Mouse (Mus musculus) kidney, postnatal 36 days (tissue): ENCODE measurements at regions not wholly inside any gene's neighbourhood (a gene's known extent, or its start where the extent isn't known, plus 50 kb on each side); places are given as distances from the start of the nearest gene placed in this dataset.

Source experiments
- DNase-seq, 2 experiments: peaks; one replicate each; pipeline ENCODE4 v3.0.0; 2021 to 2022; ENCODE audit warnings: mixed read lengths in 2 of 2

DNA sequence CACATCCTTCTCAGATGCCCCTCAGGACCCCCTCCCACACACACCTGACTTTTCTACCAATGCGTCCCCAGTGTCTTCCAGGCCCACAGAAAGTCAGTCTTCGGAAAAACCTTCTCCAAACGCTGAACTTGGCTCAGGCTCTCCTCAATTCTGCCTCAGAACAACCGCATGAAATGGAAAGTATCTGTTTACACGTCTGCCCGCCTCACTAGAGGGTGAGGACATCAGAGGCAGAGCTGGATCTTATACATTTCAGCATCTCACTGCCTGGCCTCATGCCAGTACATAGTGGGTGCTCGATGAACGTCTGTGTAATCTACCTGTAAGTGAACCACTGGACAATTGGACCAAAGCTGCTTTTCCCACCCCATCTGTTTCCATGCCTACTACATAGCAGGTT is 189.1 kb upstream of the 4930412O13Rik start:
- DNase-seq = no peak

DNA sequence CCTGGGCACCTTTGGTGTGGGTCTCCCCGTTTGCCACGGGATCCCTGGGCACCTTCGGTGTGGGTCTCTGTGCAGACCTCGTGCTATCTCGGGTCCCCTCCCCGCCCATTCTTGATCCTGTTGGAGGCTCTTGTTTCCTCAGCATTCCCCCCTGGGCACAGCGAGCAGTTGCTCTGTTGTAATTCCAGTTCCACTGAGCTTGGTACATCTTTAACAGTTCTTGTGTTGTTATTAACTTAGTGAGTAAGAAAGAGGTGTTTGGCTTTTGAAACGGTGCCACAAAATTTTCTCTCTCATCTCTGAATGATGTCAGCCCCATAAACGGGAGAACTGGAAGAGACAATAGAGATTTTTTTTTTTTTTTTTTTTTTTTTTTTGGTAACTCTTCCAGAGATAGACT is 187.7 kb upstream of the 4930412O13Rik start:
- no peak for DNase-seq

DNA sequence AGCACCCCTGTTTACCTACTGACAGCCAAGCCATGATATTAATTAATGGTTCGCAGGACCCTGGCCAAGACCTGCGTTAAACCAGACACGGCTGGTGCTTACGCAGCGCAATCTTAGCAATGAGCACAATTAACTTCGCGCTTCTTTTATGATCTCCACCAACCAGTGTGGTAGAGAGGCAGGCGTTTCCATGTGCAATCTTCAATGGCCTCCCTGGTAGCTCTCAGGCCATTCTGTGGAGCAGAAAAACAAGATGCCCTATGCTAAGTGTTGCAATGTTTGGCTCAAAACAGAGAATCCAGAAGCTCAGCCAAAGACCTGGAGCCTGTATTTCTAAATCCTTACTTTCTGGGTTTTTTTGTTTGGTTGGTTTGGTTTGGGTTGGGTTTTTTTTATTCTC is 186.9 kb upstream of the 4930412O13Rik start:
- no peak for DNase-seq

DNA sequence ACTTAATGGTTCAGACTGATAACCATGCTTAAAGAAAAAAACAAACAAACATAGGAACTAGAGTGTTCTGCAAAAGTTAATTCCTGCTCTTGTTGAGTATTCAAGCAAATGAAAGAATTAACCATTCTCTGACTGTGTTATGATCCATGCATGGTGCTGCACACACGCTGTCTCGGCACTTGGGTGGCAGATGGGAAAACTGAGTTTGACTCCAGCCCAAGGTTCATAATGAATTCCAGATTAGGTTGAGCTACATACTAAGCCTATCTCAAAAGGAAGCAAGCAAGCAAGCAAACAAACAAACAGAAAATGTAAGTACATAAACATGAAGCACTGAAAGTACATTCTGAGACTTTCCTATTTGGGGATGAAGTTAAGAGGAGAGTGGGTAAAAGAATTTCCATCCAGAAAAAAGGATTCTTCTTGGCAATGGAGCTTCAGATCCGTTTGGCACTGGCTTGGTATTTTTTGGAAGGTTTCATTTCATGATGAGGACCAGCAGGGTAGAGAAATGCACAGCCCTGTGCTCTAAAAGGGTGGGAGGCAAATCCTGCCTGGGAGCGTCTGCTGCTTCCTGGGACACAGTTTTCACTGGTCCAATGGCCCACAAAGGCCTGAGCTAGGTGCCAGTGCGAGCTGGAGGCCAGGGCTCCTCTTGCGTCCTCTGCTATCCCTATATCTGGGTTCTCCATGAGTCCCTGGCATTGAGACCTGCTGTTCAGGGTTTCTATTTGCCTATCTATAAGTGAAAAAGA is 183.3 kb upstream of the 4930412O13Rik start:
- DNase-seq = no peak

DNA sequence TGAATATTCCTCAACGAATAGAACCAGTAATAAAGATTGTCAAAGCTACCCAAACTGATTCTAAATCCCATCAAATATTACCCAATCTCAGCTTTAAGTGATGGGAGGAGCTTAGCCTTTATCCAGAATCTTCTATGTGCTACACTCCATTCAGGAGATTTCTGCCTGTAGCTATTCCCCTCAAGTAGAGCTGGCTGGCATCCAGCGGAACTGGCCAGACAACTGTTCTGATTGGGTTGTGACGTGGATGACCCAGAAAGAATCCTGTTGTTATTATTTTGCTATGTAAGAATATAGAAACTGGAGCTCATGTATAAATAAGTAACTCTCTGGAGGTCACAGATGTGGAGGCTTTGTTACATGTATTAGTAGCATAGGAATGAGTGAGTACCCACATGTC is 176.8 kb upstream of the 4930412O13Rik start:
- DNase-seq = no peak

DNA sequence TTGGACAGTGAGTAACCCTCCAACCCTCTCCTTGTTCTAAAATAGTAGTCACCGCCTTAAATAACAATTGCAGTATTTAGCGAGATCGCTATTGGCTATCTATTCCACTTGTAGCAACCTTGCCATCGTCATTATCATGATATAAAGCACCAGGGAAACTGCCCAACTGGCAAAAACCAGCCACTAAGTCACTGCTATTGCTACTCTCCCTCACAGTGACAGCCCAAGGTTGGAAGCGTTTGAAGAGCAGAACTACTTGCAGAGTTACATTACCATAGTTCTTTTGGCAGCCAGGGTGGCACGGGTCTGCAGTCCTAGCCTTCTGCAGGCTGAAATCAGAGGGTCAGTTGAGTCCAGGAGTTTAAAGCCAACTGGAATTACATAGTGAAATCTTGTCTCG is 171.6 kb upstream of the 4930412O13Rik start:
- DNase-seq = no peak

DNA sequence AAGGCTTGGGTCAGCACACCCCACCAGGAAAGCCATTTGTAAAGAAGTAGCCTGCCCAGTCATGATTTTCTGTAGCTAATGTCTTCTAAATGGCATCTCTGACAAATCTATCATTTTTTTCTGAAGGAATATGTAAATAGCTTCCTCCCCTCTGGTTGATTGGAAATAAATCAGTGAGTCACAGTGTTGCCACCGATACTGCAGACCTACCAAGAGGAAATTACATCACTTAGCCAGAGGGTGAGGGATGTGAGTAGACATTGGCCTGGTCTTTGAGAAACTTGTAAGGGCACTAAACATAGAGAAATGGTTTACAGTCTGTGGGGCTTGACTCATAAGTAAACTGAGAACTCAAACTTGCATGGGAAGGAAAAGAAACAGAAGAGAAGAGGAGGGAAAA is 163.1 kb upstream of the 4930412O13Rik start:
- no peak for DNase-seq

DNA sequence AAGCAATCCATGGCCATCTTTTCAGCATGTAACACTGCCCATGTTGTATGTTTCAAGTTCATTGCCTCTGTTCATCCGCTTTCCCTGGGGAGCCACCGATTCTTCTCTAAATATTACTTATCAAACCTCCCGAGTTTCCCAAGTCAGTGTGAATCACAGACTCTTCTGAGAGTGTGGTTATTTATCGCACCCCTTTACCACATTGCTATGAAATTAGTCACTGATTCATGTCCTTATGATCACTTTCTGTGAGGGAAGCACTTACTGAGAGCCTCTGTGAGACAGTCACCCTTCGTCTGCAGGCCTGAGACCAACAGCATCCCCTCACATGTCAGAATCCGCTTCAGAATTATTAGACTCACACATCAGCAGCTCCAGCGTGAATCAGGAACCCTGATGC is 147.8 kb upstream of the 4930412O13Rik start:
- DNase-seq = no peak

DNA sequence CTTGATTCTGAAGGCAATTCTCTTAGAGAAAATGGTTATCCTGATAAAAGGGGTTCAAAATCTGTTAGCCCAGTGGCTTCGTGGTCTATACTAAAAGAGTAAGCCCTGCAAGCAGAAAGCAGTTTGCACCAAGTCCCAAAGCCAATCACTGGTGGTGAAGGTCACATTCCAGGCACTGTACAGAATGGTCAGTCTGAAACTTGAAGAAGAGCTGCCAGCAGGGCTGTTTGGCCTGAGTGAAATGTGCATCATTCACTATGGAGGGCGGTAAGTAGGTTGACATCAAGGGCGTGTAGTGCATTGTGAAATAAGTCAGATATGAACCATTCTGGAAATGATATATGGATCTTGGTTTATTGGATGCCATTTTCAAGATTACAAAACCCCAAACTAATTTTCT is 136.9 kb upstream of the 4930412O13Rik start:
- no peak for DNase-seq

DNA sequence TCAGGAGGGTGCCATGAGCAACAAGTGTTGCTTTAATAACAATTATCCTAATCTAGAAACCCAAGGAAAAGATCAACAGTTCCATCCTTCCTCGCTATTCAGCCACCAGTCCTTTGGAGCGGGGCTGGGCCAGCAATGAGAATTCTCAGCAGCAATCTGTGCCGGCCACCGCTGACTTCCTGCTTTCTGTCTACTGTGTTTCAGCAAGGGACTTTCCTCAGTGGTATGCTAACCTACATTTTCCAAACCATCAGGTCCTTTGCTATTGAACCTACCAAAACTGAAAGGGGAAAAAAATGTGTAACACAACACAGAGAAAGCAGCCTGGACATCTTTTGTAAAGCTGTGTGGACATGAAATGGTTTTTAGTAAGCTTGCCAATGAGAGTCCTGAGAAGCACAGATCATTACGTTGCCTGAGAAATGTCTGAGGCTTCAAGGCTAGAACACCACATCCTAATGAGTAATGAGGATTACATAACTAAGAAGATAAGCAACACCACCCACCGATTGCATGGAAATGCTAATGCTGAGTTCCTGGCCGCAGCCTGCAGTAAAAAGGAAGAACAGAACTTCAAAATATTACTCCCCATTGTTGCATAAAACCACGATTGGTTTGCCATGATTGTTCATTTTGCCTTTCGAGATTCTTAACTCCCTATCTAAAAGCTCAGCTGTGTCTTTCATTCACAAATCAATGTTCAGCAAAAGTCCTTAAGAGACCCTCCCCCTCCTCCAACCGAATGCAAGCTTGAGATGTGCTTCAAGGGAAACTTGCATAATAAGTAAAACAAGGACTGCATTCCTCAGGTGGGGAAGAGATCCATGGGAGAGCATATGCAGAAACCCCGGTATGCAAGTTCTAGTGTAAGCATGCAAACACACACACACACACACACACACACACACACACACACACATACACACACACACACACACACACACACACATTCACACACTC is 130.9 kb upstream of the 4930412O13Rik start:
- no peak for DNase-seq

DNA sequence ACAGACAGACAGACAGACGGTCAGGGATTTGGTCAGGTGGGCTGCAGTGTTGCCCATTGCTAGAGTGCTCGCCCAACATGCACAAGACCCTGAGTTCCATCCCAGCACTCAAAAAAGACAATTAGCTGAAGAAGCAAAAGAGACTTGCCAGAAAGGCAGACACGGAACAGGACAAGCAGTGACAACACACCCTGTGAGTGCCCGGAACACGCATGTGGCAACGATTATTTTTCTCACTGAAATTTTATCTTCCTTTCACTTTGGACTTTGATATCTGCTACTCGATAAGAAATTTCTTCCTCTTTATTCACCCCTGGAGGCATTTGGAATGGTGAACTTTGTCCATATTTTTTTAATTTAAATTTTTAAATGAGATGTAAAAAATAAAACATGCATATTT is 127.4 kb upstream of the 4930412O13Rik start:
- no peak for DNase-seq

DNA sequence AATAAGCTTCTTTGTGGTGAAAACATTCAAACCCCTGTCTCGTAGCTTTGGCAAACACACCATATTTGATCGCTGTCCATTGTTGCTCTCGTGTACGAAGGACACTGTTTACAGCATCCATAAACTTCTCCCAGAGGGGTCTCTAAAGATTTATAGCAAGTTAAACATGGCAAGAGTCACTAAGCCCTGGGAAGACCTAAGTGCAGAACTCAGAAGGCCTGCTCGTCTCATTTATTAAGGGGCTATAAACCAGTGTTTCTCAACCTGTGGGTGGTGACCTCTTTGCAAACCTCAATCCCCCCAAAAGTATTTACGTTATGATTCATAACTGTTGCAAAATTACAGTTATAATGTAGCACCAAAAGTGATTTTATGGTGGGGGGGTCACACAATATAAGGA is 126.9 kb upstream of the 4930412O13Rik start:
- no peak for DNase-seq

DNA sequence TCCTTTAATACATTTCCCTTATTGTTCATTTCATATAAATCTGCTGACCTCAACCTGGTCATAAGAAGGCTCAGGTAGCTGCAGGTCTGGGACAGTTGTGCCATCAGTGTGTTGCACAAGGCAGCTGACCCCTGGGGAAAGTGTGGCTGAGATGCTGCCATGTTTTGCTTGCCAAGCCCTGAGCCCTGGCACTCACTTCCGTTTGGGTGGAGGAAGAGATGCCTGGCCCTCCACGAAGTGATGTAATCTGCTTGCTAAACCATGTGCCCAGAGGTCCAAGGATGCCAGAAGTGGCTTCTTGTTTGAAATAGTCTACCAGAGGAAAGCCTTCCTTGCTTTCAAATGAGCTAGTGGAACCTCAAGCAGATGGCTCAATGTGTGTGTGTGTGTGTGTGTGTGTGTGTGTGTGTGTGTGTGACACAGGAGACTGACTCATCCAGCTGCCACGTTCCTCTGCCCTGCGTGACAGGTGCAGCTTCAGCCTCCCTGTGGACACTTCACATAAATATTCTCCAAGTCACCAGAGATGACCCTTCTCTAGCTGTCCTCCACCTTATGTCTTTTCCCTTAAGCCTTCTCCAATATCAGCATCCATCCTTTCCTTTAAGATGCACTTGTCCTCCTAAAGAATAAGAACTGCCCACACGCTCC is 123.2 kb upstream of the 4930412O13Rik start:
- no peak for DNase-seq

DNA sequence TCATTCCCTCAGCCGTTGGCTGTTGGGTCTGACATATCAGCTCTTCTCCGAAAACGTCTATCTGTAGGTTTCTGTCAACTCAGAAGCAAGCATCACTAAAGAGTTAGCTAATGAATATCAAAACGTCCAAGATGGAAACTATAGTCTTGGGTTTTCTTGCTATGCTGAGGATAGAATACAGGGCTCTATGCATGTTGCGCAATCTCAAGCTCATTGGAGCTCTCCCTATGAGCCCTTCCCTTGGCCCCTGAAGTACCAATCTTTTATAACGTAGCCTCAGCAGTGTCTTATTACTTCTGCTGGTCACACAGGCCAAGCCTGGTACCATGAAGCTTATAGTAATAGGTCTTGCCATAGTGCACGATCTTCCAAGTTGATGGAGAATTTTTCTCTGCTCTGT is 122.1 kb upstream of the 4930412O13Rik start:
- no peak for DNase-seq

DNA sequence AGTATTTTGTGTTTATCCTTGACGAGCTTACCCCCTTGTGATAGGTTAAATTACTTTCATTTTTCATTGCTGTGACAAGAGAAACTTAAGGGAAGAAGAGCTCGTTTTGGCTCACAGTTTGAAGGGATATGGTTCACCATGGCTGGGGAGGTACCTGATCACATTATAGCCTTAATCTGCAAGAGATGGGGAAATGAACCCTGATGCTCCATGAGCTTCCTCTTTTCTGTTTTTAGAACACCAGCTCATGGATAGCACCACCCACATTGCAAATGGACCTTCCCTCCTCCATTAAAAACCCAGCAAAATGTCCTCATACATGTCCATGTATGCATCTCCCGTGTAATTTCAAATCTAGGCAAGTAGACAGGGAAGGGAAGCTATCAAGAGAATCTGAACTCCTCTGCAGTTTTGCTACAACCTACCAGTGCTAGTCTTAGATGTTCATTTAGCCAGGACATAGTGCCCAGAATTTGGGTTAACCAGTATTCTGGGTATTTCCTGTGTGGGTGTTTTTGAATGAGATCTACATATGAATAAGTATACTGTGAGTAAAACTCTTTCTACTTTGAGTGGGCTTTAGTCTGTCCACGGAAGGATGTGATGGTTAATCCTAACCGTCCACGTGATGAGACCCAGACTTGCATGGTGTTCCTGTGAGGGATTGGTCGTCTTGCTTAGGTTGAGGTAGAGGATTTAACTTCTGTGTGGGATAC is 121.5 kb upstream of the 4930412O13Rik start:
- no peak for DNase-seq

DNA sequence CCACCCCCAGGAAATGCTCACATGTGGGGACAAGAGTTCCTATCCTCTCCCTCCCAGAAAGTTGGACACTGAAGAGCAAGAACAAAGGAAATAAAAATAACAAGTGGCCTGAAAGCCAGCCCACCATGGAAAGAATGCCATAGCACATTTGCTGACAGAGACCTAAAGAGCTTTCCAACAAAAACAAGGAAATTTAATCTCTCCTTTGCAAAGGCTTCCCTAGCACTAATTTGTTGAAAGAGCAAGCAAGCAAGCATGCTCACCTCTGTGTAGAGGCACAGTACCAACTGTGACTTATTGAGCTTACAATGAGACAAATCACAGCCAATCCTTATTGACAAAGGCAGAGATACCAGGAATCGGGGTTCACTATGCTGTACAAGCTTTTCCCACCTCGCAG is 100.9 kb upstream of the 4930412O13Rik start:
- no peak for DNase-seq

DNA sequence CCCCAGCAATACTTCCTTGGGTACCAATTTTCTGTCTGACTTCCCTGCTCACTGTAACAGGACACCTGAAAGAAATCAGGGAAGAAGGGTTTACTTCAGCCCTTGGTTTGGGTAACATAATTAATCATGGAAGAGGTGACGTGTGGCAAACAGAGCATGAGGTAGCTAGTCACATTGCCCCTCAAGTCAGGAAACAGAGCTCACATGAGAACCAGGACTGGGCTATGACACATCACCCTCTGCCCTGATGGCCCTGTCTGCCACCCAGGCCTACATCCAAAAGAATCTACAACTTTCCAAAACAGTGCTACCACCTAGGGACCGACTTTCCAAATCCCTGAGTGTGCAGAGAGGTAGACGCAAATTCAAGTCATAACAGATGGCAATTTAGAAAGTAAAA is 98.4 kb upstream of the 4930412O13Rik start:
- DNase-seq = no peak

DNA sequence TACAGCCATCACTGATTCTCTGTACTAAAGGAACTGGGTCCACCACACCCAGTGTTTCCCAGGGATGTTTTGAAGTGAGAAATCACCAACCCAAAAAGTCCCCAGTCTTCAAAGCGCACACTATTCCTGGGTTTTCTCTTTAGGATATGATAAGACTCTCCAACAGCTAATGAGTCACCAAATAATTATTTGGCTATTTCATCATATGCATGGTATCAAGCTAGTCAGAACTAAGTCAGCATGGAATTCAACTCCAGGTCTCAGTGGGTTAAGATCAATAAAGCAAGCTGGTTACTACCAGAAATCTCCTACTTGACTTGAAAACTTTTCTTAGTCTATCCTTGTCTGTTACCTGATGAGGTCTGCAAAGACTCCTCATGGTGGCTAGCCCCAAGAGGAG is 89.1 kb upstream of the 4930412O13Rik start:
- no peak for DNase-seq

DNA sequence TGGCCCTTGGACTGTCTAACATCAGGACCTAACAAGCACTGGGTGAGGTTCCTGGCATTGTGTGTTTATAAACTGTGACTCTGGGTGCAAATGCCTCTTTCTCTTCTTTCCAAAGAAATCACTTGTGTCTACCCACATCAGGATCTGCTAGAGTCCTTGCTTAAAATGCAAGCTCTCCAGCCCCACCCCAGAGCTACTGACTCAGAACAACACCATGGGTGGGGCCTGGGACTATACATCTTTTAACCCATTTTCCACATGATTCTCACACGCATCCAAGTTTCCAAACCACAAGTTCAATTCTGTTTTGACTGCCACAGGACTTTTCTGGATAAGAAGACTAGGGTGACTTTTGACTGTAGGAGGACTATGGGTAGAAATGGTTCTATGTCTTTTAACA is 88.7 kb upstream of the 4930412O13Rik start:
- no peak for DNase-seq

DNA sequence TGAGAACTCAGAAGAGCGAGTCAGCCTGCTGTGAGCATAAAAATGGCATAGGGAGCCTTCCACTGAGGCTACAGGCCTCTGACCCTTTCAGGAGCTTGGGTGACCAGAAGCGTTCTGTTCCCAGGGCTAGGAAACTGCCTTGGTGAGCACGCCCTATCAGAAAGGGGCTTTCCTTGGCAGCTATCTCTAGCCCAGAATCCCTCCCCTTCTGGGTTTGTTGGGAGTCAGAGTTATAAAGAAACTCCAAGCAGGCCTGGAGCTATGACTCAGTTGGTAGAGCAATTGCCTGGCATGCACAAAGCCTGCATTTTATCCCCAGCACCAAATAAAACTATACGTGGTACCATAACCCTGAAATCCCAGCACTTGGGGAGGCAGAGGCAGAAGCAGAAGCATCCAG is 85.7 kb upstream of the 4930412O13Rik start:
- no peak for DNase-seq

DNA sequence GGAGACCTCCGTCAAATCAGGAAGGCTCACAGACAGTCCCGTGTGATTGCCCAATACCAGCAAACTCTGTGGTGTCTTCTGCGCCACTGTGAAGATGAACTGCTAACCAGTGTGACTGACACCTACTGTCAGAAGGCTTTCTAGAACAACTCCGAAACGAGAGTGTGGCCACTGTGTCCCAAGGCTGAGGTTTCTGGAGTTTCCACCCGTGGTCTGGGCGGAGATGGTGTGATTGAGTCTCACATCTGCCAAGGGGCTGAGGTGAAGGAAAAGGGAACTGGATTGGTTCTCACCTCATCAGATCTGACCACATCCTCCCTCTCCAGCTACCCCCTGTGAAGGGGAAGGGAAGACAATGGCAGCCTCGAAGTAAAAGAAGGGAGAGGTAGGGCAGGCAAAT is 79.6 kb upstream of the 4930412O13Rik start:
- no peak for DNase-seq

DNA sequence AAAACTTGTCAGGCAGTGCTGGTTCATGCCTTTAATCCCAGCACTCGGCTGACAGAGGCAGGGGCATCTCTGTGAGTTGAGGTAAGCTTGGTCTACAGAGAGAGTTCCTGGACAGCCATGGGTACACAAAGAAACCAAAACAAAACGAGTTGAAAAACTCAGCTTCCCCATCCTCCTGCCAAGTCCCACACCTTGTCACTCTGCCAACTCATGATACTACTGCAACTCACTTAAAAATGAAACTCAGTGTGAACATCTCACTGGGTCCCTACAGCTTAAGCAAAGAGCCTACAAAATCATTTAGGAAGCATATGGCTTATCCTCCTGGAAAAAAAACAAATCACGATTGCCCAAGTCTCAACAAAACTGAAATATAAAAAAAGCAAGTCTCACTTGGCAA is 76.7 kb upstream of the 4930412O13Rik start:
- no peak for DNase-seq

DNA sequence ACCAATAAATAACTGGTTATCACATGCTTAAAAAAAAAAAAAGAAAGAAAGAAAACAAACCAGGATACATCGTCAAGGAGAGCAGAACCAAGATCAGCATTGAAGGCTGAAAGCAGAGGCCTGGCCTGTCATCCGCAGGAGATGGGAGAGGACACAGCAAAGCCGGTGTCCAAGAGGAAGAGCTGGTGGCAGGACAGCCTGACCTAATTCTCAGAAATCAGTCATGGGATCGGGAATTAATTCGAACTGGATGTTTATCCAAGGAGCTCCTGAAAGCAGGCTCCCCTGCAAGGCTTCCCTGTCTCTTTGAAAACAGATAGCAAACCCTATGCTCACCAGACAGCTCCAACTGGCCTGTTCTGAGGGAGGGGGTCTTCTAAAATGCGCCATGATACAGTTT is 75.5 kb upstream of the 4930412O13Rik start:
- DNase-seq = no peak
